Mouse (Mus musculus) spleen, adult 2 months (tissue): ENCODE measurements around the gene Allc. TPM values are rescaled to one million over a fixed set of nuclear protein-coding genes. Genes with fewer than 3 reads are reported as not detected.
A peak's percentile ranks its signal among the peaks of the same experiment; 100 is the strongest.

Experiments used
- DNase-seq, 2 experiments: peaks; one replicate each; pipeline versions ENCODE4 v3.0.0 to v3.0.0-alpha.2; 2012 to 2021; ENCODE audit warnings: low spot score in 2 of 2, low read depth in 1 of 2
- H3K27ac ChIP-seq: fragments of 200-500 bp; 2 replicates; pipeline ENCODE4 v1.5.1; 2012; ENCODE audit warnings: low read length, inconsistent platforms; ENCODE audit not compliant: insufficient read depth
- H3K27me3 ChIP-seq: fragments of 200-500 bp; 2 replicates; pipeline ENCODE4 v1.6.1; 2012; ENCODE audit warnings: mild to moderate bottlenecking, moderate library complexity, low read length, inconsistent platforms; ENCODE audit not compliant: control insufficient read depth, insufficient read depth
- H3K36me3 ChIP-seq: fragments of 200-500 bp; 2 replicates; pipeline ENCODE4 v1.6.1; 2012; ENCODE audit warnings: mild to moderate bottlenecking, low read length, inconsistent platforms; ENCODE audit not compliant: control insufficient read depth, insufficient read depth
- H3K4me1 ChIP-seq: fragments of 200-500 bp; 2 replicates; pipeline ENCODE4 v1.6.1; 2011; ENCODE audit warnings: inconsistent platforms; ENCODE audit not compliant: control insufficient read depth, insufficient read depth, insufficient read length
- H3K4me3 ChIP-seq: fragments of 200-500 bp; 2 replicates; pipeline ENCODE4 v1.5.1; 2011; ENCODE audit warnings: mild to moderate bottlenecking, inconsistent platforms; ENCODE audit not compliant: insufficient read depth, insufficient read length; ENCODE audit errors: extremely low read depth
- CTCF ChIP-seq: fragments of 200-500 bp; IDR thresholded peaks from 2 replicates; pipeline ENCODE4 v1.5.1; 2011; ENCODE audit warnings: mild to moderate bottlenecking, inconsistent platforms; ENCODE audit not compliant: insufficient read depth, insufficient read length, insufficient replicate concordance; ENCODE audit errors: extremely low read depth
- POLR2A ChIP-seq: fragments of 200-500 bp; IDR thresholded peaks from 2 replicates; pipeline ENCODE4 v1.6.1; 2011; ENCODE audit warnings: low read depth, low read length, inconsistent platforms
- WGBS: fragments of 180-500 bp; shearing (Covaris S2); methylation state at CpG from one replicate; pipeline ENCODE4 v1.1.7; 2018; 5-methylcytosine and 5-hydroxymethylcytosine counted together
- polyA plus RNA-seq: library from polyadenylated mRNA; depleted of rRNA; stranded (reverse); fragments of >200 nt; gene quantifications from 2 replicates; pipeline ENCODE4 v1.2.3, GENCODE M21; 2012

Gene Allc
- polyA plus RNA-seq, 1 experiment: not detected

GRCm38 (mm10) chr12:28598526-28598991 lies 16.2 kb upstream of the Allc start:
- no peak overlapping the region for H3K27ac ChIP-seq
- H3K4me3 ChIP-seq: no peak overlapping the region
- DNase-seq: no peak
- H3K27me3 ChIP-seq: no peaks in the 10 kb centered on the region
- 61% methylated on average over 2 of the region's 2 CpGs for WGBS
- H3K4me1 ChIP-seq: no peaks in the 10 kb centered on the region
- H3K36me3 ChIP-seq: no peaks in the 10 kb centered on the region
- no peak for TF ChIP-seq CTCF
- TF ChIP-seq POLR2A: no peak

GRCm38 (mm10) chr12:28598110-28598509 lies 15.8 kb upstream of the Allc start:
- H3K27me3 ChIP-seq: no peaks in the 10 kb centered on the region
- no peaks in the 10 kb centered on the region for H3K36me3 ChIP-seq
- WGBS: 46% methylated on average over 3 of the region's 3 CpGs
- no peaks in the 10 kb centered on the region for H3K4me1 ChIP-seq
- no peak overlapping the region for H3K27ac ChIP-seq
- TF ChIP-seq CTCF: no peak
- TF ChIP-seq POLR2A: no peak
- no peak for DNase-seq
- no peak overlapping the region for H3K4me3 ChIP-seq

- H3K4me1 ChIP-seq: no peaks in the 10 kb centered on the region
- WGBS: 81% methylated on average over 9 of the region's 9 CpGs
- H3K4me3 ChIP-seq: no peak overlapping the region
- DNase-seq: no peak
- TF ChIP-seq CTCF (no peak), POLR2A (no peak)
- H3K36me3 ChIP-seq: no peaks in the 10 kb centered on the region
- H3K27ac ChIP-seq: no peak overlapping the region
- H3K27me3 ChIP-seq: no peaks in the 10 kb centered on the region
These were observed 15.4 kb upstream of the Allc start for GRCm38 (mm10) chr12:28597699-28598098.

DNA sequence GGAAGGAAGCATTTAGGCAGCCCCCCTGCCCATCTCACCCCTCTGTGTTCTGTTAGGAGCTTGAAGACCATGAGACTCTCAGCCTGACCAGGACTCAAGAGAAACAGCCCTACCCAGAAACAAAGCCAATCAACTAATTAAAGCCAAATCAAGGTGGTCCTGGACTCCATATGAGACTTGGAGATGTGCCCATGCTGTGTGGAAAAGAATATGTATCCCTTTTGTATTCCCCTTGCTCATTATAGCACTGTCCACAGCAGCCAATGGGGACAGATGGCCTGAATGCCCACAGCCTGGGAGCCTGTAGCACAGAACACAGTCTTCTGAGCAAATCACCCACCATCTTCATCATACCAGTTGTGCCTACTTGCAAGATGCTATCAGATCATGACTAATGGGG lies 14.5 kb upstream of the Allc start:
- DNase-seq: no peak
- TF ChIP-seq POLR2A (no peak), CTCF (no peak)
- no peaks in the 10 kb centered on the region for H3K36me3 ChIP-seq
- H3K4me1 ChIP-seq: no peaks in the 10 kb centered on the region
- no peak overlapping the region for H3K27ac ChIP-seq
- no peak overlapping the region for H3K4me3 ChIP-seq
- H3K27me3 ChIP-seq: no peaks in the 10 kb centered on the region

DNA sequence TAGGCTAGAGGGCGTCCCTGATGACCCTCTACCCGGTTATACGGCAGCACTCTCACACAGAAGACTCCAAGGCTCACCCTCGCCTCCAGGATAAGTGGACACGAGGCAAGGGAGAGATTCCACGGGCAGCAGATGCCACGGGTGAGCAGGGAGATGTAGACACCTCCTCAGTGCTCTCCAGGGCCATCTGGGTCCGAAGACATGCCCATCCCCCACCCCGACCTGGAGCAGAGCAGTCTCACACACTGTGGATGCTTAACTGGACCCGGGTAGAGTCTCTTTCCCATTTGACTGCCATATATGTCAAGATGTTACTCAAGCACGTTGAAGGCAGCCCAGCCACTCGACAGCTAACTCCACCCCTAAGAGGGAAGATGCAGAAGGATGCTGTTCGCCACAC lies 8.1 kb upstream of the Allc start:
- no peaks in the 10 kb centered on the region for H3K36me3 ChIP-seq
- no peak for DNase-seq
- H3K27me3 ChIP-seq: no peaks in the 10 kb centered on the region
- 50% methylated on average over 13 of the region's 13 CpGs for WGBS
- no peak overlapping the region for H3K4me3 ChIP-seq
- no peaks in the 10 kb centered on the region for H3K4me1 ChIP-seq
- no peak overlapping the region for H3K27ac ChIP-seq
- TF ChIP-seq CTCF (no peak), POLR2A (no peak)

DNA sequence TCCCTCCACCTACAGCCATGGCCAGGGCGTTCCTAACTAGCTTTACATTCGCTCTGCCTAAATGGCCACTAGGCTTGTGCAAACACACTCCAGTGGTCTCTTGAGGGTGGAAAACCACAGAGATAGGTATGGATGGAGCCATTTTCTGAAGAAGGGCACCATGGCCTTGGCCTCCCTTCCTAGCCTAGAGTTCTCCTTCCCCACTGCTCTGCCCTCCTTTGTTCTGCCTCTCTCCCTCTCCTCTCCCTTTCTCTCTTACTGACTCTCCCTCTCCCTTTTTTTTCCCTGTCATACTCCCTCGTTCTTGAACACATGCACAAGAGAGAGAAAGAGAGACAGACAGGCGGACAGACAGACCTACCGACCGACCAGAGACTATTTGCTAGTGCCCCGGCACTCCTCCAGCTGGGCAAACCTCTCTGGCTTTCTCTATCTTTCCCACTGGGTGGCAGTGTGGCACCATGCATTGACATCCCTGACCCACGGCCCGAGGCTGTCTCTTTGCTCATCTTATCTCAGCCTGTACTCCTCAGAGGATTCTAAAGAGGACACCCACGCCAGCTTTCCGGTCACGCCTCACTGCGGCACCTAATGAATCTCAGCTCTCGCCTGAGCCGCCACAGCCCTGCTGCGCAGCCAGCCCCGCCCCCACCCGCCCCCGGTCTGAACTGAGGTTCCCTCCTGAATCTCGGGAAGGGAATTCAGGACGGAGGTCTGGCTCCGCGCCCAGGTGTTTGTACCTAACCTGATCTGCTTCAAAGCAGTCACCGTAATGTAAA lies 7.0 kb upstream of the Allc start:
- Histone ChIP-seq H3K27ac (no peak overlapping the region), H3K27me3 (no peaks in the 10 kb centered on the region), H3K36me3 (no peaks in the 10 kb centered on the region), H3K4me3 (no peak overlapping the region), H3K4me1 (no peaks in the 10 kb centered on the region)
- no peak for TF ChIP-seq POLR2A
- TF ChIP-seq CTCF: peak; percentile 72; the same call in 1 of the 2 replicates
- DNase-seq: peak; percentile 14 to 50
- 12% methylated on average over 24 of the region's 24 CpGs for WGBS

GRCm38 (mm10) chr12:28587949-28588348 lies 5.6 kb upstream of the Allc start:
- Histone ChIP-seq H3K4me1 (no peaks in the 10 kb centered on the region), H3K36me3 (no peaks in the 10 kb centered on the region), H3K27ac (no peak overlapping the region), H3K4me3 (no peak overlapping the region), H3K27me3 (no peaks in the 10 kb centered on the region)
- TF ChIP-seq CTCF: no peak
- no peak for TF ChIP-seq POLR2A
- no peak for DNase-seq
- 84% methylated on average over 6 of the region's 6 CpGs for WGBS
